Mouse (Mus musculus) retina, adult 2 months (tissue): ENCODE measurements around the gene Chil4.
"Not testable (repeated sequence)": the region's sequence is repeated elsewhere in the genome, so short reads cannot be mapped to it uniquely, and the experiment has no call there.

Experiments used
- DNase-seq: peaks from one replicate; pipeline ENCODE4 v3.0.0-alpha.2; 2012; ENCODE audit warnings: low read depth, low spot score

Chil4 gene

GRCm38 (mm10) chr3:106219407-106219806 lies at the start of gene Chil4:
Gene Chil4, minus strand, starts transcription at chr3:106219507.
- no peak for DNase-seq

DNA sequence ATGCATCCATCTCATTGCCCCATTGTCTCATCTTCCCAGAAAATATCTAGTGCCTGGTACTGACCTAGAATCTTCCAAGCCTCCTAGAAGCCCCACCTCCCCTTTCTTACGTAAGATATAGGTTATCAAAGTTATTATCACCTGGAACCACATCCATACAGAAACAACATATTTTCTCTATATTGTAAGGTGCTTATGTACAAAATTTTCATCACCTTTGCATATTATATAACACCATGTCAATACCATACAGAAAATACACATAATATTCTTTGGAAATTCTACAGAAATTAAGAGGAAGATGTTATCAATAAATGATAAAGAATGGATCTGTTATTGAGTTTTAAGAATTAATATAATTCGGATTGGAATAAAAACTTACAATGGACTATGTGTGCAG lies 46.5 kb upstream of the Chil4 start:
- DNase-seq, result no peak

- DNase-seq, result no peak
Measured at GRCm38 (mm10) chr3:106264854-106265253, 45.5 kb upstream of the Chil4 start.

DNA sequence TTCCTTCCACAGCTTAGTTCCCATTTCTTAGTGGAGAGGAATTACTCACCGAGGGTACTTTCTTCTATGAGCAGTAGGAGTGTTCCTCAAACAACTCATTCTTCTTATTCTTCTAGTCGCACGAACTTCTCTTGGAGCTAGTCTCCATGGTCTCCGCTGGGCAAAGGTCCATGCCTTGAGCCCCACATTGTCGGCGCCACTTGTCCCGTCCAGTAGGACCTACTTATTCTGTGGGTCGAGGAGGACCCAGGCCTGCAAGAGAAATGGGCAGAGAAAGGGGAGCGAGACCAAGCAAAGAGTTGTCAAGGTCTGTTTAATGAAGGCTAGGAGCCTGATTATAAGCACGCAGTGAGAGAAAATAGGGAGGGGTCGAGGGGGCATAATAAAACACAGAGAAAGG lies 37.8 kb upstream of the Chil4 start:
- DNase-seq, result not testable (repeated sequence)

DNA sequence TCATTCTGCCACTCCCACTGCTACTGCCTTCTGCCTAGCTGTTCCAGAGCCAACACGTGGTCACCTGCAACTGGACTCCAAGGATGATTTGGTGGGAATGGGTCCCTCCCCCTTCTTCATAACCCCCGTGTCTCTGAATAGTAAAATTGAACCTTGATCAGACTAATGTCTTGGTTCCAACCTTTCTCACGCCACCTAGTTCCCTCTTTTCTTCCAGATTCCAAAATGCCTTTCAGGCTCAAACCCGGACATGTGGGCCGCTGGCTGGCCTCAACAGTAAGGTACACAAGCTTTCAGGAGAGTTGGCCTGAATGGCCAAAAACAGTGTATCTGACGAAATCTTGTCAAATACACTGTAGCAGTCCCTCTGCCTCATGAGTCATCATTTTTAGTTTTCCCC lies 33.4 kb upstream of the Chil4 start:
- DNase-seq, result no peak

DNA sequence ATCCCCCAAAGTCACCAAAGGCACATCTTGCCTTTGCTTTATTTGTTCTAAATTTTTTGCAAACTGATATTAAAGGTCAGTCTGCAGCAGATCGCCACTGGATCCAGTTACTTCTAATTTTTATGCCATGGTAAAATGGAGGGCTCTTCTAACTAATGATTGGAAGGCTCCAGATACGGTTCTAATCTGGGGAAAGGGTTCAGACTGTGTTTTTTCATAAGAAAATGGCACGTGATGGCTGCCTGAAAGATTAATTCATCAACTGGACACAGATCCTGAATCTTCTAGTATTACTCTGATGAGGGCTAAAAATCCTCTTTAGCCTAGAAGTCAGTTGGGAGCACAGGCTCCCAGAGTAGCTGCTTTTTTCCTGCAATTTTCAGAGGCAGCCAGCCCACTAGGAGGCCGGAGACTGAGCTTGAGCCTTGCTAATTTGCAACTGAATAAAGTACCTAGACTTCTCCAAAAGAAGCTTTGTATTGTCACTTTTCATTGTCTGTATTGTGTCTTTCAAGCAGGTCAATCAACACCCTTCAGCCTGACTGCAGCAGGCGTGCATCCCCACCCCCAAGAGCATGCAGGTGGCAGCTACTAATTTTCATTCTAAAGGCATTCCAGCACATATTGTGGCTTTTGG lies 31.6 kb upstream of the Chil4 start:
- DNase-seq, result not testable (repeated sequence)

- not testable (repeated sequence) for DNase-seq
Measured at GRCm38 (mm10) chr3:106247369-106247768, 28.1 kb upstream of the Chil4 start.

DNA sequence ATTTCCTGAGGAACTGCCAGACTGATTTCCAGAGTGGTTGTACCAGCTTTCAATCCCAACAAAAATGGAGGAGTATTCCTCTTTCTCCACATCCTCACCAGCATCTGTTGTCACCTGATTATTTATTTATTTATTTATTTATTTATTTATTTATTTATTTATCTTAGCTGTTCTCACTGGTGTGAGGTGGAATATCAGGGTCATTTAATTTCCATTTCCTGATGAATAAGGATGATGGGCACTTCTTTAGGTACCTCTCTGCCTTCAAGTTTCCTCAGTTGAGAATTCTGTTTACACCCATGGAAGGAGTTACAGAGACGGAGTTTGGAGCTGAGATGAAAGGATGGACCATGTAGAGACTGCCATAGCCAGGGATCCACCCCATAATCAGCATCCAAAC lies 20.9 kb upstream of the Chil4 start:
- not testable (repeated sequence) for DNase-seq

GRCm38 (mm10) chr3:106239196-106239791 lies 20.0 kb upstream of the Chil4 start:
- no peak for DNase-seq

GRCm38 (mm10) chr3:106223391-106223790 lies 4.1 kb upstream of the Chil4 start:
- not testable (repeated sequence) for DNase-seq

- DNase-seq, result no peak
Measured at GRCm38 (mm10) chr3:106221625-106222265, 2.4 kb upstream of the Chil4 start.

DNA sequence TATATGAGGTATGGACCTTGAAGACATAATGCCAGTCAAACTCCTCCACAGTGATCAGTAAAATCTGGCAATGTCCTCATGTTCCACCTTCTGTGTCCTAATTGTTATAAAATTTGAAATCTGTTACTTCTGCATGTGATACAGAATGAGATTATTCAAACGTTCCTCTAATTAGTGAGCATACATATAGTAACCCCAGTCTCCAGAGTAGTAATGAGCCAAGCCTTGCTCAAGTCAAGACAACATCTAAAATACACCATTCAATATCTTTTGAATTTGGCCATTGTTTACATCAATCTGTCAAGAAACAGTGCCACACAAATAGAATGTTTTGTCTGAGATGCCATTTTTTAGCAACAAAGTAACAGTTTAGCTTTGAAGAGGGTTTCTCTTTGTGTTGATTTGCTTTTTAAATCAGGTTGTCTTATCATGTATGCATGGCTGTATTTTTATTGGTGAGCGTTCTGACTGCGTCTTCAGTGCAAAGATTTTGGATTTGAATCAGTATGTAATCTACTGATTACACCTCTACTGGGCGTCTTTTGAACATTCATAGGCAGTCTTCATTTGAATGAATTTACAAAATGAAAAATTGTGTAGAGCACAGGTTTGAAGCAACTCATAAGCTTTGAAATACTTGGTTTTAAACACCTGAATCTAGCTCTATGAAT lies 888 bp downstream of the Chil4 start:
- DNase-seq, result not testable (repeated sequence)

- DNase-seq, result not testable (repeated sequence)
Measured at GRCm38 (mm10) chr3:106198030-106198429, 21.3 kb downstream of the Chil4 start.

- not testable (repeated sequence) for DNase-seq
Measured at GRCm38 (mm10) chr3:106197246-106197645, 22.1 kb downstream of the Chil4 start.

DNA sequence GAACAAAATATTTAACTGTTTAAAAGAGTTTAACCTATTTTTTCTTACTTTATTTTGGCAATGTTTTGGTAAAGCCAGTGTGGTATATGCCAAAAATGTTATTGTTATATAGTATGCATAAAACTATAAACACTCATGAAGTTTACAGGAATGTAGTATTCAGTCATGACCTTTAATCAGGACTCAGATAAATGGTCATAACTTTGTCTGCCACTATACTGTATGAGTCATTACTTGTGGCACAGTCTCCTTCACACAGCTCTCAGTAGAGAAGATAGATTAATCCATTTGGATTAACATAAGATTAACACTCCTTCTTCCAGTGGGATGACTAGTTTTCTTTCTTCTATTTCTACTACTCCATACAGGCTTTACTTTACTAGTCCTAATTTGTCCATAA lies 23.0 kb downstream of the Chil4 start:
- DNase-seq, result no peak

DNA sequence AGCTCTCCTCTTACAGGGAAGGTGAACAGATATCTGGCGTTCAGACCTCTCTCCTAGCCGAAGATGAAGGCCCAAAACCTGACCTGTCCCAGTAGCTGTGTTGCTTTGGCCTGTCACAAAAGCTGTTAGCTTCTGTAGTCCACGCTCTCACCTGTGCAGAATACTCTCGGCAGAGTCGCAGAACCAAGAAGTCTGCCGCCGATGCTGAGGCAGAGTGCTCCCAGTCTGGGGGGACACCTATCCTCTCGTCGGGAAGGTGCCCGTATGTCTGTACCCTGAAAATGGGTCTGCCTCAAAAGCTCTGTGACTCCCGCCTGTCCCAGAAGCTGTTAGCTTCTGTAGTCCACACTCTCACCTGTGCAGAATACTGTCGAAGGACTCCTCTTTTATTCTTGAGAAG lies 23.8 kb downstream of the Chil4 start:
- DNase-seq, result no peak

GRCm38 (mm10) chr3:106187991-106188390 lies 31.3 kb downstream of the Chil4 start:
- no peak for DNase-seq

GRCm38 (mm10) chr3:106177509-106178189 lies 41.7 kb downstream of the Chil4 start:
- DNase-seq, result peak; percentile 8

- not testable (repeated sequence) for DNase-seq
Measured at GRCm38 (mm10) chr3:106174971-106175370, 44.3 kb downstream of the Chil4 start.

GRCm38 (mm10) chr3:106172506-106172905 lies 46.8 kb downstream of the Chil4 start:
- DNase-seq, result not testable (repeated sequence)

DNA sequence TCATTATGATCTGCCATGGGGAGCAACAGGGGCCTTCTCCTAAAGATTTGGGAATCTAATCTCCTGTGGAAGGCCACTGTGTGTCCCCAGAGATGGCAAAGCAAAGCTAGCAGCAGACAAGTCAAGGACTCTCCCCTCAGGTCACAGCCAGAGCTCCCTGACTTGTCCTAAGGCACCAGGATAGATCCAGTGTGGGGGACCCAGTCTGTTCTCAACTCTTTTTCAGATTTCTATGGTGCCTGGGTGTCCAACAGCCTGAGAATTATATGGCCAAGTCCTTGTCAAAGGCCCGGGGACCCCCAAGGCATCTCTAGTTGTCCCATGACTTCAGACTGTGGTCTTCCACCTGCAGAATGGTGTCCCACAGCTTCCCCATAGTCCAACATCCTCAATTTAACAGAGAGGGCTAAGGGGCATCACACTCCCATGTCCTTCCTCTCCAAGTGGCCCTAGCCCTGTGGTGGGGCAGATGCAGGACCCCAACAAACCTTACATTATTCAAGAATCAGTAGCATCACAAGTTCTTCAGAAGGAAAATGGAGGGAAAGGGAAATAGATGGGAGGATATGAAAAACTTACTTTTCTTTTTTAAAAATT lies 48.1 kb downstream of the Chil4 start:
- DNase-seq, result no peak
